Mouse (Mus musculus) R1 (cell line): ENCODE results near the gene Tubb1.

ENCODE experiments used
- DNase-seq: peaks from one replicate; pipeline ENCODE4 v3.0.0-alpha.2; 2018; ENCODE audit warnings: low read depth, low spot score

The Tubb1 gene

GRCm38 (mm10) chr2:174443046-174443445, 7.4 kb upstream of the Tubb1 start:
- no peak for DNase-seq

DNA sequence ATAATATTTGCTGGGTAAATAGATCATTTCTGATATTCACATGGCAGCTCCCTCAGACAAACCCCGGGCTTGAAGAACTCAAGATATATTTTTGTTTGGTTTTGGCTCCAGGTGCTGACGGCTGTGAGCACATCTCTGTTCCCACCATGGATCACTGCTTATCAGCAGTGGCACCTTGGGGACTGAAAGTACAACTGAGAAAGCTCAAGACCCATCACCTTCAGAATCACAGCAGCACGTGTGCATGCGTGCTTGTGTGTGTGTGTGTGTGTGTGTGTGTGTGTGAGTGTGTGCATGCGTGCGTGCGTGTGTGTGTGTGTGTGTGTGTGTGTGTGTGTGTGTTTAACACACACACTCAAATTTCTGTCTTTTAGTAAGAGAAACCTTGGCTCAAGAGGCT, 6.1 kb upstream of the Tubb1 start:
- no peak for DNase-seq

GRCm38 (mm10) chr2:174445018-174445417, 5.5 kb upstream of the Tubb1 start:
- no peak for DNase-seq

- DNase-seq: no peak
Measured at GRCm38 (mm10) chr2:174446492-174446891, 4.0 kb upstream of the Tubb1 start.

DNA sequence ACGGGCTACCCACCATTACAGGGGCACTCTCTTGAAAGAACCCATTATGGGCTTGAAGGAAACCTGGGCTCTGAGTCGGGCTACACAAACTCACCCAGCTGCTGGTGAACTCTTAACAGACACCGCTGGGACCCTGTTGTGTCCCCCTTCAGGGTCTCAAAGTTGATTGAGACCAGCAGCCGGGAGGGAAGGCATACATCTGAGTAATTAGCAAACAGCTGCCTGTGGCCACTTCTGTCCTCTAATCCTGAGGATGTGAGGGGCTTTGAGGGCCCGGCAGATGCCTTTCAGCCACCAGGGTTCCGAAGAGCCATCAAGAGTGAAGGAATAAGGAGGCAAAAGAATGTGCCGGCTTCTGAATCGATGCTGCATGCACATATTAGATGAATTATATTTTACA, 3.6 kb upstream of the Tubb1 start:
- no peak for DNase-seq

DNA sequence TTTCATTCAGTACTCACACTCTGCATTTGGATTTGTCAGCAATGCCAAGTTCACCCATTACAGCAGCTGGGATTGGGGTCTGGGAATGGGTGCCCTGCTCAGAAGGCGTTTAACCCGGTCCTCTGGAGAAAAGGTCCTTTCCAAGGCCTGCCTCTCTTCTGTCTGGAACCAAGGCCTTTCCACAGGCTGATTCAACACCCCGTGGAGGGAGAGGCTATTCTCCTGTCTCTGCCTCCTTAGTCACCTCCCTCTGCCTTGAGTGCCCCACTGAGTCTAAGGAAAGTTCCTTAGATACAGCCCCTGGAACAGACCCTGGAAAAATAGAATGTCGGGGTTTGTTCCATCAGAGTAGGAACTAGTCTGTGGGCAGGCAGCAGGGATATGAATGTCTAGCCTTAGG, 2.1 kb upstream of the Tubb1 start:
- no peak for DNase-seq

- DNase-seq: no peak
Measured at GRCm38 (mm10) chr2:174453681-174454080, 3.2 kb downstream of the Tubb1 start.

- DNase-seq: peak; percentile 67
Measured at GRCm38 (mm10) chr2:174459365-174459764, 8.9 kb downstream of the Tubb1 start.

DNA sequence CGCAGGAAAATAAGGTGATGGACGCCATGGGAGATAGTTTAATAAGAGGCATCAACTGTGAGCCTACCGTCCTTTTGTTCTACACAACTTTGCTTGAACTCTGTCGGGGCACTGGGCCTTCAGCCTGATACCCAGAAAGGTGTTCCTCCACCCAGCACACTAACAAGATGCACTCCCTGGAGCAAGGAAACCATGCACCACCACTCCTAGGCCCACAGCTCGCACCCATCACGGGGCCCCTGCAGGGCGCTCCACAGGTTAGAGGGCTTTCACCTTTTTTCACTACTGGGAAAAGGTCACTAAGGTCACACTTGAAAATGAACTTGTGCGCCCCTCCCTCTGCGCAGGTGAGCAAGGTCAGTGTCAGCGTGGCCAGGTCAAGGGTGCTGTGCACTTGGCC, 12.9 kb downstream of the Tubb1 start:
- no peak for DNase-seq

DNA sequence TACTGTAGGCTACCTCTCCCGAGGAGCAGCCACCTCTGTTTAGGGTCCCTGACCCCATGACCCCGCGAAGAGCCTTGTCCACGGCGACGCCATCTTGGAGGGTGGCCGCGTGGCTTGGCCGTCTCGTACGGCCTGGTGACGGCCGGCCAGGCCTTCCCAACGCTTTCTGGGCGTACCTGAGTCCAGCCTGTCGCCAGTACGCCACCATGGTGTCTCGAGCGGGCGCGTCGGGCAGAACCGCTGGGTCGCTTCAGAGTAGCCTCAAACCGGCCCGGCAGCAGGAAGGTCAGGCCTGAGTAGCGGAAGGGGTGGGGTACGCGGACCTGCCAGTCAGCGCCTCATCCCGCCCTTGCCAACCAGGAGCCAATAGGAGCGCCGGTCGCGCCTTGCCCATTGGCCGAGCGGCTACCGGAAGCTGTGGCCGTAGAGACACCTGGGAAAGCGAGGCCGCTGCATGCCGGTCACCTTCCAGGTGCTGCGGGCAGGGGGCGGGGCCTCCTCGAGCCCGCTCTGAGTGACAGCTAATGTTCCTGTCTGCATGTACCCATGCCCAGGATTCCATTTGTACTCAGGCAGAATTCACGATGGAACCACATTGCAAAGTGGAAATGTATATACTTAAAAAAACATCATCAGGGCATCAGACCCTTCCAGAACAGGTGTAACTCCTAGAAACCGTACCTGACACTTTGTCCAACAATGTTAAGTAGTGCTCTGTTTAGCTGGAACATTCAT, 13.5 kb downstream of the Tubb1 start, which contains the start of gene Atp5e:
Gene Atp5e (minus strand): TSS at position 317 of the 735 bp plus-strand sequence.
- DNase-seq: peak; percentile 96

DNA sequence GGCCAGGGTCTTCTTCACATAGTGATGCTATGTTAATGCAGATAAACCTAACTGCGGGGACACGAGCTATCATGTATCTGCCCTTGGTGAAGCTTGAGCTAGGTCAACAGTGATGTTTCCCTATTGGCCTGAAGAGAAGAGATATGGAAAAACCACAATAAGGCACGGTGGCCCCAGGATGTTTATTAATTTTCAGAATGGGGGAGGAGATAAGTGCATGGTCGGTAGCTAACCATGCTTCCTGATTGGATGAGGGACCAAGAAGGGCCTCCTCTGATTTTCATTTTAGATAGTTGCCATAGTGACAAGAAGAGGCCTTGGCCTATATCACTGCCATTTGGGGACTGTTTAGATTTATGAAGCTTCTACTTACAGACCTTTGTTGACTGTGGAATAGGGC, 19.8 kb downstream of the Tubb1 start:
- DNase-seq: no peak

GRCm38 (mm10) chr2:174470786-174471405, 20.4 kb downstream of the Tubb1 start:
- DNase-seq: no peak

DNA sequence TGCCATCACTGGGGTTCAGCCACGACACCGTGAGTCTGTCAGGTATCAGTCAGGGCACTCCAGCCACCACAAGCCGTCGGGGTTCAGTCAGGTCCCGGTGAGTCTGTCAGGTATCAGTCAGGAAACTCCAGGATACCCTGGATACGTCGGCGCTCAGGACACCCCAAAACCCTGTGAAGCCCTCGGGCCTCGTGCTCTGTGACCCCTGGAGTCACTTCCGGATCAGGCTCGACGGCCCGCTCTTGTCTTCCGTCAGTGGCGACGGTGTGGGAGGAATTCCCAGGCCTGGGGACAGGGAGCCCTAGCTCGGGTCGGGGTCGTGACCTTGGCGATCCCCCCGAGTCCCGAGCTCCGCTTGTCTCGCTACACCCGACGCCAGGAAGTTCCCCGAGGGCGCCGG, 21.9 kb downstream of the Tubb1 start:
- no peak for DNase-seq

DNA sequence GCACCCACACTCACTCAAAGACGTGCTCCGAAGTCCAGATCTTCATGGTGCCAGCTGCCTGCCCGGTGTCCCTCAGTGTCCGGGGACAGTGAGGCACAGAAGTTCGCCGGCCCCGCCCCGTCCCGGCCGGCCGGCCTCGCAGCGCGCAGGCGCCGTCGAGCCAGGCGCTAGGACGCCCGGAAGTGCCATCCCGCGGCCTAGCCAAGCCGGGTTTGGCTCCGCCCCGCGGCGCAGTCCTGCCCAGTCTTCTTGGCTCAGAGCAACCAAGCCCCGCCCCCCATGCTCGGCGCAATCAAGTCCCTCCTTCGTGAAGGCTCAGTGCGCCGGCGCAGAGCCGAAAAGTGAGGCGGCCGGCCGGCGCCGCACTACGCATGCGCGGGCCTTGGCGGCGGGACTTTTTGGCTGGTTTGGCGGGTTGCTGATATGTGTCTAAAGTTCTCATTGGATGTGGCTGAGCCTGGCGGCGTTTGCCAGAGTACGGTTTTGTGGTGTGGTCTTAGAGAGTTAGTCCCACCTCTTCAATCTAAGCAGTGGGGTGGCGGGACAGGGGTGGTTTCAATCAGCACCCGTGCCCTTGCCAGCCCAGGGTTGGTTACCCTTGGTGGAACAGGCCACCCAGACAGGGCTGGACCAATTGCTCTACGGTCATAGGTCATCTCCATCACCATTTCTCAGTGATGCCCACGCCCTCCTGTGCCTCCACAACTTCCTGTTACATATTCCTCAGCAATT, 22.5 kb downstream of the Tubb1 start, which contains the start of gene Prelid3b:
Gene Prelid3b (minus strand): TSS at position 264 of the 732 bp plus-strand sequence.
- peak; percentile 99 for DNase-seq

DNA sequence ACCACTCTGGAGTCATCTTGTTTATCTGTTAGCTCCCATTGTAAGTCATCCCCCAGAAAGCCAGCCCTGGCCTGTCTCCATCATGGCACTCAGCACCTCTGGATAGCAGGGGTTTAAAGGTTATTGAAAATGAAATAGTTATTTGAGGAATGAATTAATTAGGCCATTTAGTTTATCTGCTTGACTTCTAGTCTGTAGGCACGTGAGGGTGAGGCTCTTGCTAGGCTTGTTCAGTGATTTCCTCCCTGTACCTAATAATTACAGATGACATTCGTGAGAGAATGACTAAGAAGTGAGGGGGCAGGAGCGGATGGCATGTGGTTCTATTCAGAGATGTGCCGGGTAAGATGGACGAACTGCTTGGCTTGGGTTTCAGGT, 23.0 kb downstream of the Tubb1 start:
- no peak for DNase-seq

- no peak for DNase-seq
Measured at GRCm38 (mm10) chr2:174477543-174478319, 27.2 kb downstream of the Tubb1 start.

- DNase-seq: no peak
Measured at GRCm38 (mm10) chr2:174478746-174479145, 28.3 kb downstream of the Tubb1 start.

- DNase-seq: no peak
Measured at GRCm38 (mm10) chr2:174487005-174487404, 36.5 kb downstream of the Tubb1 start.

DNA sequence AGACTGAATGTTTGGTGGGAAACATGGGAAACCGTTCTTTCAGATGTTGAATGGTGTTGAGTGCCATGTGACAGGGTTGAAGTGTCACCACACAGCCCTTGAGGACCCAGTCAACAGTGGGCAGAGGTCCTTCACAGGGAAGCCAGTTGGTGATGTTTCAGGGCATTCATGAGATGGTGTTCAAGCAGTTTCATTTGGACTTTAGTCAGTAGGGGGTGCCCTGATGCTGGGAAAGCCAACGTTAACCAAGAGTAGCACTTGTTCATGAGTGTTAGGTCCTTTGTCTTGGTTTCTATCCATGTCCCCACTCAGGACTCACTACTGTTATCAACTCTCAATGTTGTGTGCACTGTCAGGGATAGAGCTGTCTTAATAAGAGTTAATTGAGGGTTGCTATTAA, 42.4 kb downstream of the Tubb1 start:
- DNase-seq: no peak

- no peak for DNase-seq
Measured at GRCm38 (mm10) chr2:174500814-174501503, 50.5 kb downstream of the Tubb1 start.

- DNase-seq: no peak
Measured at GRCm38 (mm10) chr2:174501517-174501916, 51.0 kb downstream of the Tubb1 start.
